Mouse (Mus musculus): ENCODE results near the gene Stac. TPM values are rescaled to one million over a fixed set of nuclear protein-coding genes. Genes with fewer than 3 reads are reported as not detected.

The Stac gene
- polyA plus RNA-seq, 1 experiment from 2014 or later = 1.8 TPM

GRCm38 (mm10) chr9:111700101-111700500 lies 10.0 kb upstream of the Stac start:
- DNase-seq (ENCODE audit: low spot score) (no peak), ATAC-seq (ENCODE audit: insufficient read depth, low FRiP score, low TSS enrichment) (no peak)
- Histone ChIP-seq H3K27me3 (ENCODE audit: control insufficient read depth, insufficient read depth, low read length) (no peaks in the 10 kb centered on the region), H3K4me3 (ENCODE audit: low read depth, low read length) (no peak overlapping the region), H3K4me2 (ENCODE audit: low read depth) (no peak overlapping the region), H3K9ac (ENCODE audit: low read length) (no peak overlapping the region), H3K27ac (ENCODE audit: low read depth, low read length) (no peak overlapping the region), H3K36me3 (ENCODE audit: control insufficient read depth, insufficient read depth, low read length) (no peaks in the 10 kb centered on the region), H3K9me3 (ENCODE audit: control insufficient read depth, low read length) (no peaks in the 10 kb centered on the region), H3K4me1 (ENCODE audit: control insufficient read depth, insufficient read depth, low read length) (no peaks in the 10 kb centered on the region)
- WGBS = 38% methylated on average over 2 of the region's 2 CpGs

- peak overlapping the region; percentile 95 for H3K4me2 ChIP-seq (ENCODE audit: low read depth)
- H3K4me1 ChIP-seq (ENCODE audit: control insufficient read depth, insufficient read depth, low read length) = no peaks in the 10 kb centered on the region
- H3K27me3 ChIP-seq (ENCODE audit: control insufficient read depth, insufficient read depth, low read length) = peaks cover 11% of the 10 kb centered on the region; the same call in 1 of the 2 replicates
- H3K27ac ChIP-seq (ENCODE audit: low read depth, low read length) = no peak overlapping the region
- H3K36me3 ChIP-seq (ENCODE audit: control insufficient read depth, insufficient read depth, low read length) = no peaks in the 10 kb centered on the region
- 2% methylated on average over 6 of the region's 6 CpGs for WGBS
- no peaks in the 10 kb centered on the region for H3K9me3 ChIP-seq (ENCODE audit: control insufficient read depth, low read length)
- H3K4me3 ChIP-seq (ENCODE audit: low read depth, low read length) = peak overlapping the region; percentile 54
- H3K9ac ChIP-seq (ENCODE audit: low read length) = peak overlapping the region; percentile 48
- DNase-seq (ENCODE audit: low spot score) (no peak), ATAC-seq (ENCODE audit: insufficient read depth, low FRiP score, low TSS enrichment) (peak; percentile 35; the same call in 1 of the 2 replicates)
Measured at GRCm38 (mm10) chr9:111690484-111690855, 322 bp upstream of the Stac start.

- no peak overlapping the region for H3K4me3 ChIP-seq (ENCODE audit: low read depth, low read length)
- no peaks in the 10 kb centered on the region for H3K9me3 ChIP-seq (ENCODE audit: control insufficient read depth, low read length)
- H3K27ac ChIP-seq (ENCODE audit: low read depth, low read length) = no peak overlapping the region
- H3K4me2 ChIP-seq (ENCODE audit: low read depth) = no peak overlapping the region
- no peak overlapping the region for H3K9ac ChIP-seq (ENCODE audit: low read length)
- no peaks in the 10 kb centered on the region for H3K4me1 ChIP-seq (ENCODE audit: control insufficient read depth, insufficient read depth, low read length)
- DNase-seq (ENCODE audit: low spot score) = no peak
- H3K27me3 ChIP-seq (ENCODE audit: control insufficient read depth, insufficient read depth, low read length) = peaks cover 11% of the 10 kb centered on the region; the same call in 1 of the 2 replicates
- ATAC-seq (ENCODE audit: insufficient read depth, low FRiP score, low TSS enrichment) = no peak
- no peaks in the 10 kb centered on the region for H3K36me3 ChIP-seq (ENCODE audit: control insufficient read depth, insufficient read depth, low read length)
- WGBS = 82% methylated on average over 11 of the region's 11 CpGs
Measured at GRCm38 (mm10) chr9:111689146-111689545, 1.0 kb downstream of the Stac start.

GRCm38 (mm10) chr9:111684170-111684569 lies 6.0 kb downstream of the Stac start:
- WGBS = 87% methylated on average over 2 of the region's 2 CpGs
- no peaks in the 10 kb centered on the region for H3K9me3 ChIP-seq (ENCODE audit: control insufficient read depth, low read length)

GRCm38 (mm10) chr9:111679516-111679915 lies 10.6 kb downstream of the Stac start:
- Histone ChIP-seq H3K9me3 (ENCODE audit: control insufficient read depth, low read length) (no peaks in the 10 kb centered on the region), H3K27me3 (ENCODE audit: control insufficient read depth, insufficient read depth, low read length) (no peaks in the 10 kb centered on the region), H3K4me3 (ENCODE audit: low read depth, low read length) (no peak overlapping the region), H3K27ac (ENCODE audit: low read depth, low read length) (no peak overlapping the region), H3K36me3 (ENCODE audit: control insufficient read depth, insufficient read depth, low read length) (no peaks in the 10 kb centered on the region), H3K4me1 (ENCODE audit: control insufficient read depth, insufficient read depth, low read length) (no peaks in the 10 kb centered on the region), H3K4me2 (ENCODE audit: low read depth) (no peak overlapping the region), H3K9ac (ENCODE audit: low read length) (no peak overlapping the region)
- WGBS = 48% methylated on average over 2 of the region's 2 CpGs
- ATAC-seq (ENCODE audit: insufficient read depth, low FRiP score, low TSS enrichment) (no peak), DNase-seq (ENCODE audit: low spot score) (no peak)

More at GRCm38 (mm10) chr9:111684170-111684569, 6.0 kb downstream of the Stac start:
- Histone ChIP-seq H3K4me1 (ENCODE audit: control insufficient read depth, insufficient read depth, low read length) (no peaks in the 10 kb centered on the region), H3K9ac (ENCODE audit: low read length) (no peak overlapping the region), H3K4me2 (ENCODE audit: low read depth) (no peak overlapping the region), H3K27me3 (ENCODE audit: control insufficient read depth, insufficient read depth, low read length) (peaks cover 7% of the 10 kb centered on the region; the same call in 1 of the 2 replicates), H3K4me3 (ENCODE audit: low read depth, low read length) (no peak overlapping the region), H3K36me3 (ENCODE audit: control insufficient read depth, insufficient read depth, low read length) (no peaks in the 10 kb centered on the region), H3K27ac (ENCODE audit: low read depth, low read length) (no peak overlapping the region)
- ATAC-seq (ENCODE audit: insufficient read depth, low FRiP score, low TSS enrichment) (no peak), DNase-seq (ENCODE audit: low spot score) (no peak)

- no peak for ATAC-seq (ENCODE audit: insufficient read depth, low FRiP score, low TSS enrichment)
- no peak for DNase-seq (ENCODE audit: low spot score)
- Histone ChIP-seq H3K4me3 (ENCODE audit: low read depth, low read length) (no peak overlapping the region), H3K27me3 (ENCODE audit: control insufficient read depth, insufficient read depth, low read length) (no peaks in the 10 kb centered on the region), H3K9me3 (ENCODE audit: control insufficient read depth, low read length) (no peaks in the 10 kb centered on the region), H3K4me2 (ENCODE audit: low read depth) (no peak overlapping the region), H3K4me1 (ENCODE audit: control insufficient read depth, insufficient read depth, low read length) (no peaks in the 10 kb centered on the region), H3K36me3 (ENCODE audit: control insufficient read depth, insufficient read depth, low read length) (no peaks in the 10 kb centered on the region), H3K27ac (ENCODE audit: low read depth, low read length) (no peak overlapping the region), H3K9ac (ENCODE audit: low read length) (no peak overlapping the region)
- WGBS = 86% methylated on average over 6 of the region's 6 CpGs
Measured at GRCm38 (mm10) chr9:111669816-111670215, 20.3 kb downstream of the Stac start.

GRCm38 (mm10) chr9:111655066-111655465 lies 35.1 kb downstream of the Stac start:
- H3K27ac ChIP-seq (ENCODE audit: low read depth, low read length) = no peak overlapping the region
- DNase-seq (ENCODE audit: low spot score) = no peak
- no peak overlapping the region for H3K4me3 ChIP-seq (ENCODE audit: low read depth, low read length)
- H3K9me3 ChIP-seq (ENCODE audit: control insufficient read depth, low read length) = no peaks in the 10 kb centered on the region
- 88% methylated on average over 4 of the region's 4 CpGs for WGBS
- no peaks in the 10 kb centered on the region for H3K27me3 ChIP-seq (ENCODE audit: control insufficient read depth, insufficient read depth, low read length)
- no peak overlapping the region for H3K9ac ChIP-seq (ENCODE audit: low read length)
- H3K4me2 ChIP-seq (ENCODE audit: low read depth) = no peak overlapping the region
- H3K4me1 ChIP-seq (ENCODE audit: control insufficient read depth, insufficient read depth, low read length) = no peaks in the 10 kb centered on the region
- no peak for ATAC-seq (ENCODE audit: insufficient read depth, low FRiP score, low TSS enrichment)
- no peaks in the 10 kb centered on the region for H3K36me3 ChIP-seq (ENCODE audit: control insufficient read depth, insufficient read depth, low read length)

GRCm38 (mm10) chr9:111644228-111644627 lies 45.9 kb downstream of the Stac start:
- H3K4me2 ChIP-seq (ENCODE audit: low read depth) = no peak overlapping the region
- no peak for DNase-seq (ENCODE audit: low spot score)
- 85% methylated on average over 4 of the region's 4 CpGs for WGBS

GRCm38 (mm10) chr9:111643369-111643768 lies 46.8 kb downstream of the Stac start:
- Histone ChIP-seq H3K4me1 (ENCODE audit: control insufficient read depth, insufficient read depth, low read length) (no peaks in the 10 kb centered on the region), H3K4me3 (ENCODE audit: low read depth, low read length) (no peak overlapping the region), H3K27me3 (ENCODE audit: control insufficient read depth, insufficient read depth, low read length) (no peaks in the 10 kb centered on the region), H3K27ac (ENCODE audit: low read depth, low read length) (no peak overlapping the region), H3K4me2 (ENCODE audit: low read depth) (no peak overlapping the region), H3K9ac (ENCODE audit: low read length) (no peak overlapping the region), H3K36me3 (ENCODE audit: control insufficient read depth, insufficient read depth, low read length) (no peaks in the 10 kb centered on the region), H3K9me3 (ENCODE audit: control insufficient read depth, low read length) (no peaks in the 10 kb centered on the region)
- WGBS = 83% methylated on average over 5 of the region's 5 CpGs
- ATAC-seq (ENCODE audit: insufficient read depth, low FRiP score, low TSS enrichment) (no peak), DNase-seq (ENCODE audit: low spot score) (no peak)

More at GRCm38 (mm10) chr9:111644228-111644627, 45.9 kb downstream of the Stac start:
- no peak overlapping the region for H3K9ac ChIP-seq (ENCODE audit: low read length)
- H3K4me1 ChIP-seq (ENCODE audit: control insufficient read depth, insufficient read depth, low read length) = no peaks in the 10 kb centered on the region
- no peak for ATAC-seq (ENCODE audit: insufficient read depth, low FRiP score, low TSS enrichment)
- H3K36me3 ChIP-seq (ENCODE audit: control insufficient read depth, insufficient read depth, low read length) = no peaks in the 10 kb centered on the region
- H3K4me3 ChIP-seq (ENCODE audit: low read depth, low read length) = no peak overlapping the region
- no peaks in the 10 kb centered on the region for H3K9me3 ChIP-seq (ENCODE audit: control insufficient read depth, low read length)
- no peak overlapping the region for H3K27ac ChIP-seq (ENCODE audit: low read depth, low read length)
- H3K27me3 ChIP-seq (ENCODE audit: control insufficient read depth, insufficient read depth, low read length) = no peaks in the 10 kb centered on the region

Data from neural tube, embryonic 11.5 days (tissue).